Mouse (Mus musculus): ENCODE data around the gene Myh3. TPM values are rescaled to one million over a fixed set of nuclear protein-coding genes. Genes with fewer than 3 reads are reported as not detected.
A peak's percentile ranks its signal among the peaks of the same experiment; 100 is the strongest.

The Myh3 gene
- 10 to 100 TPM; 33.8 to 49.2 TPM for total RNA-seq (2021)
- long read RNA-seq, experiment 1, full-length matches to known transcripts, result 14 of 21 reads
- long read RNA-seq, experiment 1, partial matches to known transcripts, result 7 of 21 reads
- long read RNA-seq, experiment 1, other reads (novel, unspliced or antisense), result 0 of 21 reads
- long read RNA-seq, experiment 2, full-length matches to known transcripts, result 23 of 31 reads
- long read RNA-seq, experiment 2, partial matches to known transcripts, result 8 of 31 reads
- long read RNA-seq, experiment 2, other reads (novel, unspliced or antisense), result 0 of 31 reads

DNA sequence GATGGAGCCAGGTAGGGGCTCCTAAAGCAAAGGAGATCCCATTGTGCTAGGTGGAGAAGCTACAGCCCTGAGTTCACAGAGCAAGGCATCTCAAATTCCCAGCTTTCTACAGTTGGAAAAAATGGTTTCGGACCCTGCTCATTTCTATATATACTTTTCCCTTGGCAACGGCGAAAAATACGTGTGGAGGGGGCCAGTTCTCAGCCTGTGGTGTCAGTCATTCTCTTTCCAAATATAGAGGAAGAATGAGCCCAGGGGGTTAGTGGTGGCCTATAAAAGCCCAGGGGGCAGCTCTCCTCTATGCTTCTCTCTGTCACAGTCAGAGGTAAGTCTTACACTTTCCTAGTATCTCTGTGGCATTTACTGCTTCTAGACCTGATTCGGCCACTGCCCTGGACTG, at the start of gene Myh3:
Myh3 (plus strand) TSS at position 301 of the 400 bp plus-strand sequence.
- no peak for DNase-seq
- intact Hi-C loops (cut with DNase I; ENCODE audit: low total_unique reads), result loop anchor here (2.0 kb wide), 1 partner anchor 49 kb away; no protein-coding TSS in a partner anchor

GRCm38 (mm10) chr11:67030904-67031602, 47.0 kb upstream of the Myh3 start:
- no peak for DNase-seq
- intact Hi-C loops (cut with DNase I; ENCODE audit: low total_unique reads), result no loop called here

- intact Hi-C loops (cut with DNase I; ENCODE audit: low total_unique reads), result no loop called here
- DNase-seq, result no peak
Observed at GRCm38 (mm10) chr11:67031603-67031915, 46.5 kb upstream of the Myh3 start.

- intact Hi-C loops (cut with DNase I; ENCODE audit: low total_unique reads), result no loop called here
- no peak for DNase-seq
Observed at GRCm38 (mm10) chr11:67034775-67035485, 43.2 kb upstream of the Myh3 start.

- DNase-seq, result no peak
- intact Hi-C loops (cut with DNase I; ENCODE audit: low total_unique reads), result no loop called here
Observed at GRCm38 (mm10) chr11:67036229-67036628, 41.9 kb upstream of the Myh3 start.

- DNase-seq, result no peak
- intact Hi-C loops (cut with DNase I; ENCODE audit: low total_unique reads), result no loop called here
Observed at GRCm38 (mm10) chr11:67036892-67037291, 41.2 kb upstream of the Myh3 start.

DNA sequence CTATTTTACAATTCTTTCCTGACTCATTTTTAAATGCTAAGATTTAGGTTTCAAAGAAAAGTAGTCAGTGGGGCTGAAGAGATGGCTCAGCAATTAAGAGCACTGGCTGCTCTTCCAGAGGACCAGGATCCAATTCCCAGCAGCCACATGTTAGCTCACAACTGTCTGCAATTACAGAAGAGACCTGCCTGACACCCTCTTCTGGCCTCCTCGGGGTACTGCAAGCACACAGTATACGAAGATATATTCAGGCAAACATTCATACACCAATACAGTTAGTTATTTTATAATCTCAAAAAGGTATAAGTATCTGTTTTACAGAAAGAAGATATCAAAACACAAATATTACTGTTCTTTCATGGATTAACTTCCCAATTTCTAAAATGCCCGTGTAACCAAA, 38.3 kb upstream of the Myh3 start:
- DNase-seq, result no peak
- intact Hi-C loops (cut with DNase I; ENCODE audit: low total_unique reads), result no loop called here

GRCm38 (mm10) chr11:67040483-67040882, 37.6 kb upstream of the Myh3 start:
- intact Hi-C loops (cut with DNase I; ENCODE audit: low total_unique reads), result no loop called here
- no peak for DNase-seq

DNA sequence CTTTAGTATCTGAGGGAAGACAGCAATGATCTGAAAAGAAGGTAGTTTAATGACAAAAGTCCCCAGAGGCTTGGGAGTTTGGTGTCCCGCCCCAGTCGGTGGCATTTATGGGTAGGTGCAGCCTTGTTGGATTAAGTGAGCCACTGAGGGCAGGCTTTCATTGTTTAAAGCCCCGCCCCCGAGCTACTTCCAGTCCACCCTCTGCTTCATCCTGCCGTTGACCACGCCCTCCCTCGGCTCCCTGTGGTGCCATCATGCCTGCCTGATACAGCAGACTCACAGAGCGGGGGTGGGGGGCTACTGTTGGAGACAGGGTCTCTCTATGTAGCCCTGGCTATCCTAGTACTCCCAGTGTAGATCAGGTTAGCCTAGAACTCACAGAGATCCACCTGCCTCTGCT, 35.1 kb upstream of the Myh3 start:
- intact Hi-C loops (cut with DNase I; ENCODE audit: low total_unique reads), result no loop called here
- no peak for DNase-seq

DNA sequence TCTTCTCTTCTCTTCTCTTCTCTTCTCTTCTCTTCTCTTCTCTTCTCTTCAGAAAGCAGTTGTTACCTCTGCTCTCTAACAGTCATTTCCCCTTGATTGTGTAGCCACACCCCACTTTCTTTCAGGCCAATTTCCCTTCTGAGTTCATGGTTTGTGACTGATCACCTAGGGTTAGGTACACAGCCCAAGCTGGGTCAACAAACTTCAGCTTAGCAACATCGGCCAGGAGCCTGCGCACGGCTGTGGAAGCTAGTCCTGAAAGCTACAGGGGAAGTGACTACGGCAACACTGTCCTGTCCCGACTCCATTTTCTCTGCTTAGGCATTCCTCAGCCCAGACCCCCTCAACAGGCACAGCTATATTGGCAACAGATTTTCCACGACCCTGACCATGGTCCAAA, 33.1 kb upstream of the Myh3 start:
- intact Hi-C loops (cut with DNase I; ENCODE audit: low total_unique reads), result no loop called here
- DNase-seq, result no peak

GRCm38 (mm10) chr11:67047199-67047598, 30.9 kb upstream of the Myh3 start:
- DNase-seq, result no peak
- intact Hi-C loops (cut with DNase I; ENCODE audit: low total_unique reads), result no loop called here

- intact Hi-C loops (cut with DNase I; ENCODE audit: low total_unique reads), result no loop called here
- no peak for DNase-seq
Observed at GRCm38 (mm10) chr11:67048496-67048895, 29.6 kb upstream of the Myh3 start.

- no peak for DNase-seq
- intact Hi-C loops (cut with DNase I; ENCODE audit: low total_unique reads), result no loop called here
Observed at GRCm38 (mm10) chr11:67049256-67049655, 28.8 kb upstream of the Myh3 start.

DNA sequence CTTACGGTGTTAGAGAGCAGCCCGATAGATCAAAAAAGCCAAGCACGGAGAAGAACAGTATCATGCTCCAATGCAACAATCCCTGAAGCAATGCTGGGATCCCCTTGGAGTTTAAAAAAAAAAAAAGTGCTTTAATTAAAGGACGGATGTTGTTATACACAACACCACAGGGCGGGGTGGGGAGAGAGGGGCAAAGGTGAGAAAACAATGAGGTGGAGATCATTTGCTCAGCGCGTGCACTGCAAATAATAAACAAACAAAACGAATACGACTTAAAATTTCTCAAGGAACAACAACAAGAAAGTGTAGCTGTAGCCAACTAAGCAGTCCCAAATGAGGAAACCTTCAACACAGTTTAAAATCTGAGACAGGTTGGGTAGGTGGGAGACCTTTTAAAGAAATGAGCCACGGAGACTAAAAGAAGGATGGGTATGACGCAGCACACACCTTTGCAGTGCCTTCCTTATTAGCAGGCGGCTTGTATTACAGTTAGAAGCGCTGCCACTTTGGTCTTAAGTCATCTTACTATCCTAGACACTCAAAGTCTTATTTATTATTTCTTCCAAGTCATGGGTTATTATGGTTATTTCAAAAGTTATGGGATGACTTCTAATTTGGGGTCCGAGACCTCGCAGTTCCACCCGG, 26.3 kb upstream of the Myh3 start:
- intact Hi-C loops (cut with DNase I; ENCODE audit: low total_unique reads), result no loop called here

GRCm38 (mm10) chr11:67052321-67052952, 25.7 kb upstream of the Myh3 start, which contains the start of the genes Adprm and Sco1:
Gene Adprm, minus strand, starts transcription at chr11:67052594.
Gene Sco1, plus strand, starts transcription at chr11:67052670.
- intact Hi-C loops (cut with DNase I; ENCODE audit: low total_unique reads), result no loop called here
- peak; percentile 89 for DNase-seq

More for the DNA sequence above, 26.3 kb upstream of the Myh3 start:
- no peak for DNase-seq

DNA sequence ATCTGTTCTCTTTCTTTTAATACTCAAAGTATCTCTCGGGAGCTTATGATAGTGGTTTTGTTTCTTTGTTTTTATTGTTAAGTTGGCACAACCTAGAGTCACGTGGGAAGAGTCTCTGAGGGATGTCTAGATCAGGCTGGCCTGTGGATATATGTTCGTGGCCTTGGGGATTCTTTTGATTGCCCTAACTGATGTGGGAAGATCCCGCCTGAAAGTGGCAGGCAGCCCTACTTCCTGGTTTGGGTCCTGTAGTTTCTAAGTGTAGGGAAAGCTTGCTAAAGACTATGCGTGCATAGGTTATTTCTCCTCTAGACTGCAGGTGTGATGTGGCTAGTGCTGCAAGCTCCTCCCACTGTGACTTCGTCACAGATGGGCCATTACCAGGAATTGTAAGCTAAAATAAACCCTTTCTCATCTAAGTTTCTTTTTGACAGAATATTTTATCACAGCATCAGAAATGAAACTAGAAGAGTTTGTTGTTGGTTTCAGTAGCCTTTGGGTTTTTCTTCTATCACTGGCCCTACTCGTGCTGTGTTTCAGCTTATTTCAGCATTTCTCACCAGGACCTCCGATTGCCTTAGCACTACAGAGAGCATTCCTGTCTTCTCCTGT, 23.2 kb upstream of the Myh3 start:
- no peak for DNase-seq
- intact Hi-C loops (cut with DNase I; ENCODE audit: low total_unique reads), result no loop called here

DNA sequence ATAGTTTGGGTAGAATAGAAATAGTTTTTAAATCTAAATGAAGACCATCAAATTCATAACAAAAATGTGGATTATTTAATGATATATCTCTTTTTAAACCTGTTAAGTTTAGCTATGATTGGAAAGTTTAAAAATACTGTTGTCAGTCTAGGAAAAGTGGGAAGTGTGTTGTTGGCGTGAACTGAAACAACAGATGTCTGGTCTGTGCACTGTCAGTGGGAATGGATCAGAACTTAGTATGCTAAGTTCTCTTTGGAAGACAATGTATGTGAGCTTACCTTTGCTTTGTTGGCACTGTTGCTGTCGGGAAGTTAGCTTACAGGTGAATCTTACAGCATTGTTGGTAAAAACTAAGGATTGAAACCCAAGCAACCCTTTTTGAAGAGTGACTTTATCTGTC, 16.8 kb upstream of the Myh3 start:
- intact Hi-C loops (cut with DNase I; ENCODE audit: low total_unique reads), result no loop called here
- no peak for DNase-seq

DNA sequence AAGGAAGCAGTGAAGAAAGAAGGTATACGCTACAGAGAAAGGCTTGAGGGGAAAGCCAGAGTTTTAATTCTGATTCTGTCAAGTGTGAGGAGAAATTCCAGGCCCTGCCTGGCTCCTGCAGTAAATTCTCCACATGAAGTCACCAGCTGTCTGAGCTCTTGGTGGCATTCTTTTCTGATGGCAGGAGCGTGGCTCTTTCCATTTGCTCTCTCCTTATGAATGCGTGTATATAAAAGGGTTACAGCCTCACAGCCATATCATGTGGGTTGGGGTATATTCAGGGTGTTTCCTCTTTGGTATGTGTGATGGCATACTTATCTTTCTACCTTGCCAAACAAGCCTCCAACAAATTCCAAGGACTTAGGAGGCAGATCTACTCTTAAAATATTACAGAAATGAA, 15.4 kb upstream of the Myh3 start:
- DNase-seq, result no peak
- intact Hi-C loops (cut with DNase I; ENCODE audit: low total_unique reads), result no loop called here

DNA sequence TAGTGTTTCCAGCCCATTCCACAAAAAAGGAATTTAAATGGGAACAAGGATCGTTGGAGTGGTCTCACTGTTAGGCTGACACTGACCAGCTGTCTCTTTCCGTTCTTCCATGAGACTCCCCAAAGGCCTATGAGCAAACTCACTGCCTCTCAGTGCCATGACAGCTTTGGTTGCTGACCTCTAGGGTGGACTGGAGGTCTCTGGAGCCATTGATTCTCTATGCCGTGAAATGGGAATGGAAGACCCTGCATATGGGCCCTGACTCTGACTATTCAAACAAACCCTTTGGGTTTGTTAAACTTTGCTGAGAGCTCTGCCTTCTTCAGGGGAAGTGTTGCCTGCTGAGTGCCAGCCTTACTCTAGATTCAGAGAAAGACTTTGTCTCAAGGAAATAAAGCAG, 10.4 kb upstream of the Myh3 start:
- no peak for DNase-seq
- intact Hi-C loops (cut with DNase I; ENCODE audit: low total_unique reads), result no loop called here

Data from gastrocnemius, postnatal 14 days (tissue).